Mouse (Mus musculus) limb, embryonic 15.5 days (tissue): ENCODE measurements at regions not wholly inside any gene's neighbourhood (a gene's known extent, or its start where the extent isn't known, plus 50 kb on each side); places are given as distances from the start of the nearest gene placed in this dataset.

Source experiments
- ATAC-seq: fragments of 200-750 bp; cut with Nextera tagmentation; 2 replicates; pipeline ENCODE4 v1.8.0; 2017; ENCODE audit warnings: low read depth, moderate TSS enrichment; ENCODE audit not compliant: insufficient number of reproducible peaks, low FRiP score, low TSS enrichment
- H3K27ac ChIP-seq: fragments of 300-500 bp; sonication (generic); 2 replicates; pipeline ENCODE4 v1.5.1; 2015; ENCODE audit warnings: moderate library complexity, mild to moderate bottlenecking, inconsistent platforms
- H3K27me3 ChIP-seq: fragments of 300-500 bp; sonication (generic); 2 replicates; pipeline ENCODE4 v1.6.1; 2015; ENCODE audit warnings: inconsistent platforms
- H3K36me3 ChIP-seq: fragments of 300-500 bp; sonication (generic); 2 replicates; pipeline ENCODE4 v1.6.1; 2015; ENCODE audit warnings: inconsistent platforms
- H3K4me1 ChIP-seq: fragments of 300-500 bp; sonication (generic); 2 replicates; pipeline ENCODE4 v1.6.1; 2015; ENCODE audit warnings: inconsistent platforms
- H3K4me2 ChIP-seq: fragments of 300-500 bp; sonication (generic); 2 replicates; pipeline ENCODE4 v1.6.1; 2015; ENCODE audit warnings: mild to moderate bottlenecking, inconsistent platforms
- H3K4me3 ChIP-seq: fragments of 300-500 bp; sonication (generic); 2 replicates; pipeline ENCODE4 v1.5.1; 2015; ENCODE audit warnings: mild to moderate bottlenecking, inconsistent platforms
- H3K9ac ChIP-seq: fragments of 300-500 bp; sonication (generic); 2 replicates; pipeline ENCODE4 v1.6.1; 2015; ENCODE audit warnings: inconsistent platforms
- H3K9me3 ChIP-seq: fragments of 300-500 bp; sonication (generic); 2 replicates; pipeline ENCODE4 v1.6.1; 2016; ENCODE audit warnings: inconsistent platforms
- WGBS: fragments of 180-500 bp; shearing (Covaris S2); methylation state at CpG from one replicate; pipeline ENCODE4 v1.1.7; 2015; 5-methylcytosine and 5-hydroxymethylcytosine counted together

- Histone ChIP-seq H3K4me2 (no peak overlapping the region), H3K27me3 (no peaks in the 10 kb centered on the region), H3K4me3 (no peak overlapping the region), H3K9me3 (no peaks in the 10 kb centered on the region), H3K27ac (no peak overlapping the region), H3K4me1 (no peaks in the 10 kb centered on the region), H3K9ac (no peak overlapping the region), H3K36me3 (no peaks in the 10 kb centered on the region)
- no peak for ATAC-seq
- 81% methylated on average over 4 of the region's 4 CpGs for WGBS
Measured at GRCm38 (mm10) chr3:4744003-4744402, 1006.6 kb upstream of the Gm8797 start.

GRCm38 (mm10) chr3:4744611-4745010, 1006.0 kb upstream of the Gm8797 start:
- H3K4me1 ChIP-seq = no peaks in the 10 kb centered on the region
- no peaks in the 10 kb centered on the region for H3K27me3 ChIP-seq
- no peaks in the 10 kb centered on the region for H3K36me3 ChIP-seq
- H3K9me3 ChIP-seq = no peaks in the 10 kb centered on the region
- H3K4me3 ChIP-seq = no peak overlapping the region
- no peak for ATAC-seq
- no peak overlapping the region for H3K27ac ChIP-seq
- H3K9ac ChIP-seq = no peak overlapping the region
- H3K4me2 ChIP-seq = no peak overlapping the region
- WGBS = 71% methylated on average over 6 of the region's 6 CpGs

GRCm38 (mm10) chr3:4756099-4756498, 994.5 kb upstream of the Gm8797 start:
- no peak for ATAC-seq
- no peaks in the 10 kb centered on the region for H3K27me3 ChIP-seq
- no peak overlapping the region for H3K4me2 ChIP-seq
- no peak overlapping the region for H3K4me3 ChIP-seq
- 83% methylated on average over 2 of the region's 2 CpGs for WGBS
- no peaks in the 10 kb centered on the region for H3K36me3 ChIP-seq
- H3K9ac ChIP-seq = no peak overlapping the region
- H3K27ac ChIP-seq = no peak overlapping the region
- H3K9me3 ChIP-seq = no peaks in the 10 kb centered on the region
- no peaks in the 10 kb centered on the region for H3K4me1 ChIP-seq

- Histone ChIP-seq H3K27me3 (no peaks in the 10 kb centered on the region), H3K36me3 (no peaks in the 10 kb centered on the region), H3K27ac (no peak overlapping the region), H3K9ac (no peak overlapping the region), H3K4me2 (no peak overlapping the region), H3K4me3 (no peak overlapping the region), H3K4me1 (no peaks in the 10 kb centered on the region), H3K9me3 (no peaks in the 10 kb centered on the region)
- ATAC-seq = no peak
- 74% methylated on average over 1 of the region's 1 CpGs for WGBS
Measured at GRCm38 (mm10) chr3:4757113-4757512, 993.5 kb upstream of the Gm8797 start.

GRCm38 (mm10) chr3:4763076-4763475, 987.5 kb upstream of the Gm8797 start:
- Histone ChIP-seq H3K4me1 (no peaks in the 10 kb centered on the region), H3K4me3 (no peak overlapping the region), H3K27ac (no peak overlapping the region), H3K9me3 (no peaks in the 10 kb centered on the region), H3K27me3 (no peaks in the 10 kb centered on the region), H3K9ac (no peak overlapping the region), H3K4me2 (no peak overlapping the region), H3K36me3 (no peaks in the 10 kb centered on the region)
- no peak for ATAC-seq
- WGBS = 74% methylated on average over 2 of the region's 2 CpGs

- Histone ChIP-seq H3K27ac (no peak overlapping the region), H3K9me3 (no peaks in the 10 kb centered on the region), H3K27me3 (no peaks in the 10 kb centered on the region), H3K4me2 (no peak overlapping the region), H3K4me1 (no peaks in the 10 kb centered on the region), H3K4me3 (no peak overlapping the region), H3K9ac (no peak overlapping the region), H3K36me3 (no peaks in the 10 kb centered on the region)
- no peak for ATAC-seq
Measured at GRCm38 (mm10) chr3:4776632-4777031, 974.0 kb upstream of the Gm8797 start.

GRCm38 (mm10) chr3:4785160-4785559, 965.4 kb upstream of the Gm8797 start:
- H3K4me3 ChIP-seq = no peak overlapping the region
- no peaks in the 10 kb centered on the region for H3K4me1 ChIP-seq
- no peak for ATAC-seq
- H3K36me3 ChIP-seq = no peaks in the 10 kb centered on the region
- H3K27me3 ChIP-seq = no peaks in the 10 kb centered on the region
- no peak overlapping the region for H3K4me2 ChIP-seq
- H3K27ac ChIP-seq = no peak overlapping the region
- WGBS = 30% methylated on average over 1 of the region's 1 CpGs
- H3K9me3 ChIP-seq = no peaks in the 10 kb centered on the region
- H3K9ac ChIP-seq = no peak overlapping the region

GRCm38 (mm10) chr3:4793141-4793540, 957.5 kb upstream of the Gm8797 start:
- Histone ChIP-seq H3K27ac (no peak overlapping the region), H3K27me3 (no peaks in the 10 kb centered on the region), H3K36me3 (no peaks in the 10 kb centered on the region), H3K4me2 (no peak overlapping the region), H3K9me3 (no peaks in the 10 kb centered on the region), H3K4me1 (no peaks in the 10 kb centered on the region), H3K9ac (no peak overlapping the region), H3K4me3 (no peak overlapping the region)
- no peak for ATAC-seq
- 81% methylated on average over 2 of the region's 2 CpGs for WGBS

GRCm38 (mm10) chr3:4796041-4796908, 954.3 kb upstream of the Gm8797 start:
- Histone ChIP-seq H3K27ac (no peak overlapping the region), H3K4me2 (no peak overlapping the region), H3K36me3 (no peaks in the 10 kb centered on the region), H3K4me3 (no peak overlapping the region), H3K9me3 (no peaks in the 10 kb centered on the region), H3K4me1 (no peaks in the 10 kb centered on the region), H3K9ac (no peak overlapping the region), H3K27me3 (no peaks in the 10 kb centered on the region)
- WGBS = 54% methylated on average over 6 of the region's 6 CpGs
- 0 out of 2 replicates have a peak, but pooled peaks have one; percentile 40 for ATAC-seq

- Histone ChIP-seq H3K4me3 (no peak overlapping the region), H3K9me3 (no peaks in the 10 kb centered on the region), H3K4me2 (no peak overlapping the region), H3K4me1 (no peaks in the 10 kb centered on the region), H3K36me3 (no peaks in the 10 kb centered on the region), H3K27ac (no peak overlapping the region), H3K9ac (no peak overlapping the region), H3K27me3 (no peaks in the 10 kb centered on the region)
- 55% methylated on average over 8 of the region's 8 CpGs for WGBS
- 0 out of 2 replicates have a peak, but pooled peaks have one; percentile 35 for ATAC-seq
Measured at GRCm38 (mm10) chr3:4796909-4797566, 953.6 kb upstream of the Gm8797 start.

- 78% methylated on average over 6 of the region's 6 CpGs for WGBS
- Histone ChIP-seq H3K27me3 (no peaks in the 10 kb centered on the region), H3K27ac (no peak overlapping the region), H3K4me3 (no peak overlapping the region), H3K4me1 (no peaks in the 10 kb centered on the region), H3K9me3 (no peaks in the 10 kb centered on the region), H3K4me2 (no peak overlapping the region), H3K36me3 (no peaks in the 10 kb centered on the region), H3K9ac (no peak overlapping the region)
- no peak for ATAC-seq
Measured at GRCm38 (mm10) chr3:4797567-4797940, 953.1 kb upstream of the Gm8797 start.

- Histone ChIP-seq H3K9ac (no peak overlapping the region), H3K4me2 (no peak overlapping the region), H3K4me3 (no peak overlapping the region), H3K4me1 (no peaks in the 10 kb centered on the region), H3K27ac (no peak overlapping the region), H3K36me3 (no peaks in the 10 kb centered on the region), H3K9me3 (no peaks in the 10 kb centered on the region), H3K27me3 (no peaks in the 10 kb centered on the region)
- 70% methylated on average over 3 of the region's 3 CpGs for WGBS
- ATAC-seq = no peak
Measured at GRCm38 (mm10) chr3:4798366-4798765, 952.2 kb upstream of the Gm8797 start.
